Mouse (Mus musculus) liver, postnatal 0 days (tissue): ENCODE results near the gene Olfr156.

Experiments used
- CTCF ChIP-seq: sonication (generic); IDR thresholded peaks from 2 replicates; pipeline ENCODE4 v1.5.1; 2016; ENCODE audit warnings: antibody characterized with exemption, low read depth
- EP300 ChIP-seq: IDR thresholded peaks from 2 replicates; pipeline ENCODE4 v1.6.1; 2016; ENCODE audit warnings: antibody characterized with exemption, low read depth, mild to moderate bottlenecking

DNA sequence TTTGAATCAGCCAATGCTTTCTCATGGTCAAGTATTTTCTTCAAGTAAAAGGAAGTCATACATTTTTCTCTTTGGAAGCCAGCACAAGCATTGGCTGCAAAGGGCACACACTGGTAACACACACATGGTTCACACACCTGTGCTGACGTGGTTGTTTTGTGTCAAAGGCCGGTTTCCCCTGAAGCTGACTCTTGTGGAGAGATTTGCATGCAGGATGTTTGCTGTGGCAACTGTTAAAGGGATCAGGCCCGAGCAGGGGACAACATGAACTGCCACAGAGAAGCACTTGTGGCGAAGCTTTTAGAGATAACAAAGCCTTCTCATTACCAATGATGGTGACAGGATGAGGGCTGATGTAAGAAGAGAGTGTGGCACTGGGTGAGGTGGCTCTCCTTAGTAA is 11.1 kb upstream of the Olfr156 start:
- no peak for TF ChIP-seq CTCF
- TF ChIP-seq EP300 = no peak
